Mouse (Mus musculus): ENCODE measurements at regions not wholly inside any gene's neighbourhood (a gene's known extent, or its start where the extent isn't known, plus 50 kb on each side); places are given as distances from the start of the nearest gene placed in this dataset.

DNA sequence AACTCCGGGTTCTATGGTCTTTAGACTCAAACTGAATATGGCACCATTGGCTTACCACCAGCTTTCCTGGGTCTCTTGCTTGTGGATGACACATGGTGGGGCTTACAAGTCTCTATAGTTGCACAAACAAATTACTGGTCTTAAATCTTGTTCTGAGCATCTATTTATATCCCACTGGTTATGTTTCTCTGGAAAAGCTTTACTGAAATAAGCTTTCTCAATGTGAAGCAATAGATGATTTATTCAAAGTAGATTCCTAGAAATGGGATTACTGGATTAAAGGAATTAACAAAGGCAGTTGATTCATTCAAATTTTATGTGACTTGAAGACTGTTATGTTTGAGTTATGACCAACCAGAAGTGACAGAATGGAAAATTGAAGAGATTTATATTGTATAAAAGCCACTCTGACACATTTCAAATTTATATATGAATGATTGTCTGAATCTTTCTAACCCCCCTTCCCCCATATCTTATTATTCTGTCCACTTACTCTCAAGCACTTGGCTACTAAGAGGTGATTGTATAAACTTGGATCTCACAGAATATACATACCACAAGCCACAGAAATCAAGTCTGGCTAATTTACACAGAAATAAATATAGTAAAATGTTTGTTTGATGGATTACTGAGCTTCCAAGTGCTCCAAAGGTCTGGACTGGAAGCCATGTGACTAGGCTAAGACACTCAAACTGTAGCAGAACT is 113.4 kb upstream of the C1qtnf3 start:
- no peak for DNase-seq

DNA sequence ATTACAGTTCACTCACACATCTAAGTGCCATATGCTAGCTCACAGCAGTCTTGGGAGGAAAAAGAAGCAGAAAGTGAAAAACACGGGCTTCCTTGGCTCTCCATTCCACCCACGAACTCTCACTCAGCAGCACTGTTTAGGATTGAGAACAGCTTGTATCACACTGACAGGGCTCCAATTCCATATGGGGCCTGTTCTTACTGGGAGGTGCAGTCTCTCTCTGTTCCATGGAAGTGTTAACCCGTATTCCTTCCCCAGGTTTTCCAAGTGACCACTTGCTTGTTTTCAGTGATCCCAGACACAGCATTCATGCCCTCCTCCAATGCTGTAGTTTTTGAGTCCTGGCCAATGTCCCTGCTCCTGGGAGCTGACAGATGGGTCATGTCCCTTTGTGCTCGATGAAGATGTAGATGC is 111.5 kb upstream of the C1qtnf3 start:
- DNase-seq = peak; percentile 35

DNA sequence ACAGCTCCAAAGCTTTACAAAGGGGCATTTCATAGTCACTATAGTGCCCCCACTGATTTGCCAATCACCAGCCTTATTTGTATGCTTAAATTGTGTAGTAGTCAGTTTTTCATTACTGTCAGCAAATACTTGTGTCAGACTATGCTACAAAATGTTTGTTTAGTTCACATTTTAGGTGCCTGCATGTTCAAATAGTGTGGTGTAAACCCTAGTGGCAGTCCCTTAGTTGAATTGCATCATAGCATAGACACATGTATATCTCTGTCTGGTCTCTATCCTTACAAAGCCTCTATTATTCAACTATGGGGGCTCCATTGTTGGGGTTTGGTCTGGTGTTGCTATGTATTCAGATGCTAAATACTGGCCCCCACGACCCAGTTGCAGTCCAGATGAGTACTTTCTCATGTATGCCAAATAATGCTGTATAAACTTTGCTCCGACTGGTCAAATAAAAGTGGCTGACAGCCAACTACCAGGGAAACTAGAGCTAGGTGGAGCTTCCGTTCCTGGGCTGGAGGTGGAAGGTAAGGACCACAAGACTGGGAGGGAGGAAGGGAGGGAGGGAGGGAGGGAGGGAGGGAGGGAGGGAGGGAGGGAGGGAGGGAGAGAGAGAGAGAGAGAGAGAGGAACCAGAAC is 109.0 kb upstream of the C1qtnf3 start:
- no peak for DNase-seq

DNA sequence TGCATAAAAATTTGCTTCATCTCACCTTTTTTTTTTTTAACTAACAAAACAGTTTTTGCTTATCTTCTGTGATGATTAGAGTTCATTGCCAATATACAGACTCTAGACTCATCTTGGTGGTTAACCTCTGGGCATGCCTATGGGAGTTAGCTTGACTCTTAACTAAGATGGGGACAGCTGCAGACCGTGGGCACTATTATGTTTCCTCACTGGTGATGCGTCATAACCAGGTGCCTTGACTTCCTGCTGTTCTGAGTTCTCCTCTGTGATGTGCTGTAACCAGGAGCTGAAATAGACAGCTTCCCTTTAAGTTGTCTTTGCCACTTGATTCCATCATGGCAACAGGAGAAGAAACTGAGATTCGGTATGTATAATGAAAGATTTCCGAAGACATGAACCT is 105.4 kb upstream of the C1qtnf3 start:
- DNase-seq = no peak

DNA sequence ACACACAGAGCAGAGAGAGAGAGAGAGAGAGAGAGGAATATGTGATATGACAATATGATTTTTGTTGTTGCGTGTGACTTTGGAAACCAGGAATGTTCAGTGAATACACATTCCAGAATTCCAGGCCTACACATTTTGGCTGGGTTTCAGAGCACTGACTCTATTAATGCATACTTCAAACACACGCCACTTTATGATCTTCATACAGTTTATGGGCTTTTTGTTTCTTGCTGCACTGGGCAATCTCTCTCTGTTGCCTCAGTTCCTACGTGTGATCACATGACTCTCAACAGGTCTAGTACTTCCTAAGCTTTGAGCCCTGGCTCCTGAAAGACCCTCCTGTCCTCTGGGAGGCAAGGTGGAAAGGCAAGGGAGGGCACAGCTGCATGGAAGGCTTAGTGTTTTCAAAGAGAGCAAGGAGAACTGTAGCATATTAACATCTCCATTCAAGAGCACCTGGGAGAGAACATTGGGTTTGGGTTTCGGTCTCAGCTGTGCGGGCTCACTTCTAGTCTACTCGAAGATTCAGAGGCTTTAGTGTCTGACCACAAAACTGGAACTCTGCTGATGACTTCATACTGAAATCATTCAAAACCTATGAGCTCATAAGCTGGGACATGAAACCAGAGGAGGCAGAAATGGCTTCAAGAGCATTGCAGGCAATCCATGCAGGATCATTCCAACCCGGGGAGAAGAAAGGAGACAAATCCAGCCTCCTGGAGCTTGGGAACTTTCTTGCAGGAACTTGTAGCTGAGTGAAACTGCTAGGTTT is 87.9 kb upstream of the C1qtnf3 start:
- DNase-seq = no peak

DNA sequence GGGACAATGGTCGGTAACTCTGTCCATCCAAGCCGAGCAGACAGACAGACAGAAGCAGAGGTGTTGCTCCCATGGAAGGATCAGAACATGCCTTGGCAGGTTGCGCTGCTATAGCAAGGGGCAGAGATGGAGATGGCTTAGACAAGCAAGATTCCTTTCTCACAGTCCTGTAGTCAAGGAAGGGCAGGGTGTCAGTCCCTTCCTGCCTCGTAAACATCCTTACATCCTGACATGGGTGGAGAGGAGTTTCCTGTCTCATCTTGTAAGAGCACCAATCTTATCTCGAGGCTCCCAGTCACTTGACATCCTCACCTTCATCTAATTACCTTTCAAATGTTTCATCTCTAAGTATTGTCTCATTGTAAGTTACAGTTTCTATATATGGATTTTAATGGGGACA is 87.0 kb upstream of the C1qtnf3 start:
- DNase-seq = no peak

DNA sequence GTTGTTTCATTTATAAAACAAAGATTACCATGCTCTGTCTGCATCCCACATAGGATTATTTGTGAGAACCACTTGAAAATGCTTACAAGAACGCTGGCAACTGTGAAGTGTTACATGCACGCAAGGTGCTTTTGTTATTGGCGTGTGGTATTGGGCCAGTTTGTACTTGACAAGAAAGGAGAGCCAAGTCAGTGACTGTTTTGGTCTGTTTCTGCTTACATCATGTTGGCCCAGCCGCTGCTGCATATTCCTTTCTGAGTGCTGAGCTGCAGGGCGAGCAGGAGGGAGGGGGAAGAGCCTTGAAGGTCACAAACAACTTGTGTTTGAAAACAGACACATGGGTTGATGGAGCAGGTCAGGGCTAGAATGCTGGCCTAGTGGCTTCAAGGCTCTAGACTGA is 85.3 kb upstream of the C1qtnf3 start:
- peak; percentile 41 for DNase-seq

DNA sequence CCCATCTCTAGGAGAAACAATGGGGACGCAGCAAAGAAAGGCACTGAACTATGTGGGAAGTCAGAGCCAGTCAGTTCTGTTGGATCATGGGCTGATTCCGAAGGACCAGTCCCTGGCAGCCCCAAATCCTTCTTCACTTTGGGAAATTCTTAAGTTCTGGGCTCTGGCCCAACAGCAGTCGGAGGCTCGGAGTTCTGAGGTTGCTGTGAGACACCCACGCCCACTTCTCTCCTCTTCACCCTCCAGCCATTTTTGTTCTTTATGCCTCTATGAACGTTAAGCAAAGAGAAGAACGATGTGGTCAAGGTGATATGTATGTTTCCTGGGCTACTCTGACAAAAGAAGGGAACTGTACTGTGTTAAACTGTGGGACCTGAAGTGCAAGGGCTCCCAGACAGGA is 84.0 kb upstream of the C1qtnf3 start:
- no peak for DNase-seq

DNA sequence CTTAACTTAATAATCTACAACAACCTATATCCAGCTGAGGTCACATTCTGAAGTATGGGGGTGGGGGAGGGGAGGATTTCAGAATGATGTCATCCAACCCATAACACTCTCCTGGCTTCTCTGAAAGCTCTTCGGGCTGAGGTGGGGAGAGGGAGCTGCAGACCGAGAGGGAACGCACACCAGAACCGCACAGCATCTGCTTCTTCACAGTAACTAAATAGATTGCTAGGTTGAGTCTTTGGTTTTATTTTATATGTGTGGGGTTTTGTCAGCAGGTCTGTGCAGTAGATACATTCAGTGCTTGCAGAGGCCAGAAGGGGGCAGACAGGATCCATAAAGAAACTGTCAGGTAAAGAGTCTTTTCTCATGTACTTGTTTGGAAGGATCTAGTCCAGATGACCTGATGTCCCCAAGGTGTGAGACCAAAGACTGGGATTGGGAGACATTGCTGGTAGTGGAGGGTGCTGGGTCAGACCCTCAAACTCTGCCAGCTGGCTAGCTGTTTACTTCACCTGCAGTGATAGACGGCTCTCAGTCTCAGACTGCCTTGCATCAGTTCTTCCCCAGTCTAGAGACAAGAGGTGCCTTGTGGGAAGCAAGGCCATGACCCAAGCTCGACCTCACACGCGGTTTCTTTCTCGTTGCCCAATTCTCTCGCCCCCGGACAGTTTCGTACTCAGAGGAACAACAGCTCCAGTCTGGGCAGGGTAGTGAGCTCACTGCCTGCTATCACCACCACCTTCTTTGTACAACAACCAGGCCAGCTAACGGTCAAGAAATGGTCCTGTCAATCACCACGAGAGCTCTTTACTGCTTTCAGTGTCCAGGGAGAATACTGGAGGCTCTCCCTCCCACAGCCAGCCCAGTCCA is 83.2 kb upstream of the C1qtnf3 start:
- DNase-seq = peak; percentile 38

DNA sequence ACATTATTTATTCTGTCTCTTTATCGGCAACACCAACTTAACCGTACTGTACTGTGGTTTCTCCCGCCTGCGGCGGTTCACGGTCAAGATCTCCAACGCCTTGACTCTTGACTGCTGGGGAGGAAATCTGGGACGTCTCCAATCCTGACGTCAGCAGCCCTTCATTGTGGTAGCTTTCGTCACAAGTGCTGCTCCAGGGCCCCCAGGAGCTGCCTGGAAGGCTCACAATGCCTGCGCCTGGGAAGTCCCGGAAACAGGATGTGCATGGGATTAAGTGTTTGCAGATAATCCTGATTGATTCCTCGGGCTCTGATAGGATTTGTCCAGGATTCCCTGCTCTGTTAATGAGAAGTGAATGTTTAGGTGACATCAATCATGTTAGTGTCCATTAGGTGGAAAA is 82.3 kb upstream of the C1qtnf3 start:
- DNase-seq = peak; percentile 76

DNA sequence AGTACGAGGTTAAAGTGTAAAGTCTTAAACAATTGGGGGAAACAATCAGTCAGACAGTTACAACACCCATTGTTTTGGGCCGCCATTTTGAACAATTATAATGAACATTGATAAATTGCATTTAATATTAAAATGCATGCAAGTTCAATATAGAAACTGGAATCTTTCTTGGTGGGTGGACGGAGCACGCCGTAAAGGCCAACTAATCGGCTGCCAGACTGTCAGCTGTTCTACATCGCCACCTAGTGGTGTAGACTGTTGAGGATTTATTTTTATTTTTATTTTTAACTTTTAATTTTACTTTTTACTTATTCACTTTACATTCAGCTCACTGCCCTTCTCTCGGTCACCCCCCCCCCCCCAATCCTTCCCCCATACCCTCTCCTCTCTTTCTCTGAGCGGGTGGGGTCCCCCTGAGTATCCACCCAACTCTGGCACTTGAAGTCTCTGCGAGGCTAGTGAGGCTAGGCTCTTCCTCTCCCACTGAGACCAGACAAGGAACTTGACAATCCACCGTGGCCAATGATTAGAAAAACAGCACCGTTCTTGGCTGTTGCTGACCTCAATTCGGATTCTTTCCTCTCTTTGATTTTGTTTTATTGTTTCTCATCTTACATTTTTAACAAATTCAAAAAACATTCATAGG is 79.7 kb upstream of the C1qtnf3 start:
- DNase-seq = peak; percentile 58

DNA sequence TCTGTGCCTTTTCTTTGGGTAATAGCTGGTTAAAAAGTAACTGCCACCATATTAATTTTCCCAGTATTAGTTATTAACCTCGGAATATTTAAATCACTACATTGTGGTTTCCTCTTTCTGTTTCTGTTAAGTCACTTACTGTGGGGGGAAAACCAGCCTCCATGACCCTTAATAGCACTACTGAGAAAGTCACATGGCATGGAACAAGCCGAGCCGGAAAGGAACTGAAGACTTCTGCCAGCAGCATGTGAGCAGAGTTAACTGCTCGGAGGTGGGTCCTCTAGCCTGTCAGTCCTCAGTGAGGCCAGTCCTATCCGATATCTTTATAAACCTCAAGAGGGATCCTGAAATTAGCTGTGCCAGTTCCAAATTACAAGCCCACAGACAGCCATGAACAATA is 75.8 kb upstream of the C1qtnf3 start:
- DNase-seq = peak; percentile 50

DNA sequence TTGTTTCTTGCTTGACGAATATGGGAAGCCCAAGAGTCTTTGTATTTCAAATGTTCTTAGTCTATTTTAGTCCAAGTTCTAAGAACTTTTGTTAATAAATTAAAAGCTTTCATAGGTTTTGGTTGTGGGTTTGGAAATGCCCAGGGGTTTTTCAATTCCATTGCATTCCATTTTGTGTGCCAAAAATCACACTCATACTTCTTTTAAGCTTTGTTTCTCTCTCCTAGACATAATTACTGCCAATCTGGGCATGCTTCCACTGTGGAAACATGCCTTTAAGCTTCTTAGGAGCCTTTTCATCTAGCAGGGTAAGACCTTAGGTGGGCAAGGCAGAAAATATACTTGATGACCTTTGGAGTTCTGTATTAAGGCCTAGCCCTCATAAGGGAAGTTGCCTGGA is 70.4 kb upstream of the C1qtnf3 start:
- DNase-seq = no peak

DNA sequence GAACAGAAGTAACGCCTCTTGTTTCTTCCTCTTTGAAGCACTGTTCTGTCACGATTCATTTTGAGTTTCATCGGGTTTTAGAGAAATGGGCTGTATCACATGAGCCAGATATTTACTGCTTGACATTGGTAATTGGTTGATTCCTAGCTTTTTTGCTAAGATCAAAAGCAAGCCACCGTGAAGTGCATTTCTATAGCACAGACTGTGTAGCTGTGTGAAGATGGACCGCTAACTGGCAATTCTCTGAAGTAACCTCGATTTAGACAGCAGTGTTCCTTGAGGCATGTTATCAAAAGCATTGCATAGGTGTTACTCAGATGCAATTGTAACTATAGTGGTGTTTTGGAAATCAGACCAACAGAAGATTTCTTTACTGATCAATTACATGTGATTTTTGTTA is 64.1 kb upstream of the C1qtnf3 start:
- no peak for DNase-seq

DNA sequence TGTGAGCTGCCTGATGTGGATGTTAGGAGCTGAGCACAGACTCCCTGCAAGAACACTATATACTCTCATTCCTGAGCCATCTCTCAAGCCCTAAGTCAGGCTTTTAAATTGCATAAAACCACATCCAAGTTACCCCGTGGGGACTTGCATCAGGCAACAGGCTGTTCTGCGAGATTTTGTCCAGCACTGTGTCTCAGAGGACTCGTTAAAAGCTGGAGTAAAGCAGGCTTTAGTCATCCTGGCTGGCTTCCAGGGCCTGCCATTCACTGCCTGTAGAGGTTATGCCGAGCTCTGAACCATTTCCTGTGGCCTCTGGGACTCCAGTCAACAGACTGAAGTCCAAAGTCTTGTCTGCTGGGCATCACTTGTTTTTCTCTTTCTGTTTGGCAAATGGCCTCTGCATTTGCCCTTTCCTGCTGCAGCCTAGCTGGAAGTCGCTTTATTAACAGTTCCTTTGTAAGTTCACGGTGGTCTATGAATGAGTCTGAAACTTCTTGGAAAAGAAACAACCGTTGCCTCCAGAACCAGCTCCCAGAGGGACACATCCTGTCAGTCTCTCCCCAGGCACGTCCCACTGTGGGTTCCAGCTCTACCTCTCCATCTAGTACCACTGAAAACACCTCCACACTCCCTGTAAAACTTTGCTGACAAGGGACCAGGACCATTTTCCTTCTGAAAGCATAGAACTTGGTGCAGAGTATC is 61.8 kb upstream of the C1qtnf3 start:
- DNase-seq = peak; percentile 94

DNA sequence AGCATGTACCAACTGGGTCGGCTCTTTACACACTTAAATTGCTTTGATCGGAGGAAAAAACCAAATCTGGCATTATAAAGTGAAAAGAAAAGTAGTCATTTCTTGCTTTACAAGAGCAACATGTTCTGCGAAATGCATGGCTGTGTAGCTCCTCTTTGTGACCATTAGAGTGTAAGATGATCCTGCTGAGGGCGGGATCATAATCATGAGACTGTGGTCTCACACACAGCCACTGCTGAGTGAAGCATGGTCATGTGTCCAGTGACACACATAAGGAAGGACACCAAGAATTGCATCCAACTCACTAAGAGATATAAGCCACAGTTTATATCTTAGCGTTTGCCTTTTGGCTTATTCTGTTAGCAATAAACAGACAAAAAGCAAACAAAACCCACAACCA is 53.8 kb upstream of the C1qtnf3 start:
- no peak for DNase-seq

DNA sequence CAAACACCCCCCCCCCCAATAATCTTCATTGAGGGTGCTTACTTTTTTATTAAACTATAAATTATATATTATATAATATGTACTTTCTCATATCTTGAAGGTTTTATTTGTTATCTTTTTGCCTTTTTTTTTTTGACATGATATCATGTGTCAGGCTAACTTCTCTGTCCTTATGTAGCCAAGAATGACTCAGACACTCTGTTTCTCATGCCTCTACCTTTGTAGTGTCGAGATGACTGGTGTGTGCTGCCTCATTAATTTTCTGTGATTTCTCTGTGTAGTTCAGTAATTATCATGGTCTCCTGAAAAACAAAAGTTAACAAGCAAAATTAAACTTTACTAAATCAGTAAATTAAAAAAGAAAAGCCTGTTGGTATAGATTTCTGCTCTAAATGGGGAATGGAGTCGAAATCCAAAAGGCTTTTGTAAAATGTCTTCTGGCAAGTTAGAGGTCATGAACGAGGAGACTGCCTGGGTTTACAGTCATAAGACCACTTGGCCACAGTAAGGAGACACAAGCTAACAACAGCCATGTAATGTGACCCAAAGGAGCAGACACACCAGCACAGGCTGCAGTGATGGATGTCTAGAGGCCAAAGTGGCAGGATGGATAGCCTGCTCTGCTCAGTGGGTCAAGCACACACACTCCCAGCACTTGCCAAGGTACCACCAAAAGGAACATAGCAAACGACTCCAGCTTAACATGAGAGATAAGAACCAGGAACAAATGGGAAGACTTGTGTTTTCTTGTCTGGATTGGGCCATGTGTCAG is 53.2 kb upstream of the C1qtnf3 start:
- DNase-seq = no peak

DNA sequence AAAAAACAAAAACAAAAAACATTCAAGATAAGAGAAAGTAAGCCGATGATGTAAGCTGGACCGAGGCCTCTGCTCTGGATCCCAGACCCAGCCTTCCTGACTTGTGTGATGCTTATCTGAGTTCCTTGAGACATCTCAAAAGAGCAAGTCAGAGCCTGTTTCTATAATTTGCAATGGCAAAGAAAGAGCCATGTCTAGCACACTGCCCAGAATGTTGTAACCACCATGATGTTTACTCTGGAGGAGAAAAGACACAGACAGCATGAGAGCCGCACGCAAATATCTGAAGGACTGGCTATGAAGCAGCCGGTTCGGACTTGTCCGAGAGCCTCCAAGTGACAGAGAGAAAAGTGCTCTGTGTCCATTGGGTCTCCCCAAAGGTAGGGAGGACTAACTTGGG is 52.2 kb upstream of the C1qtnf3 start:
- DNase-seq = no peak

DNA sequence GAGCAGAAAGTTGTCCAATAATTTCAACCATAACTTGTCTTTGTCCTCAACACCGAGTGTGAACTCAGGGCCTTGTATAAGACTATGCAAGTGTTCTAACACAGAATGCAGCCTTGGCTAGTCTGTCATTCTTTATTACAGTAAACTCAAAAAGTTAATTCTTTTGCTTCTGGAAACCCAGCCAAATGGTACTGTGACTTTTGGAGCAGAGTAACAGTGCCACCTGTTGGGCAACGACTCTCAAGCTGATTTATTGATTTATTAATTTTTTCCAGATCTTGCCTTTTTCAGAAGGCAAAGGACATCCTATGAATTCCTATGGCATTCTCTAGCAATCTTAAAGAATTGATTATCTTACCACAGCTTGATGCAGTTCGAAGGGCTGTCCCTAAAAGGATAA is 51.1 kb upstream of the C1qtnf3 start:
- peak; percentile 80 for DNase-seq

DNA sequence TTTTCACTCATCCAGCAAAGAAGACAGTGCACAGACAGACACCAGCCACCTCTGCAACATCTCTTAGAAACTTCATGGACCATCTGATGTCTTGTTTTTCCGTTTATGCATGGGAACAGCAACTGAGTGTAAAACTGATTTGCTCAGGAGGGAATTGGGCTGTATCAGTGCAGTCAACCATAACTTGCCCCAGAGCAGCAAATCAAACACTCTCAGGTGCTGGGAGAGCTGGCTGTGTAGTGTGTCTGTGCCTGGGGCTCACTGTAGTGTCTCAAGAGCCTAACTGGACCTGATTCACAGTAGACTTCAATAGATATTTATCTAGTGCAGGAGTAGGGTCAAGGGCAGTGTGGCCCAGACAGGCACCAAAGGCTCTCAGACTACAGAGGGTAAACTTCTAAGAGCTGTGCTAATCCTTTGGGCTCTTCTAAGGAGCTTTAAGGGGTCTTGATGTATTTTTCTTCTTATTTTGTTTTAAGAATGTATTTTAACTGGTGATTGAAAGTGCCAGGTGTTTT is 50.3 kb upstream of the C1qtnf3 start:
- no peak for DNase-seq
